Mouse (Mus musculus) heart, postnatal 4 days (tissue): ENCODE results near the gene Copz2. TPM values are rescaled to one million over a fixed set of nuclear protein-coding genes. Genes with fewer than 3 reads are reported as not detected.
"Not testable (repeated sequence)": the region's sequence is repeated elsewhere in the genome, so short reads cannot be mapped to it uniquely, and the experiment has no call there.

Experiments used
- DNase-seq: peaks from one replicate; pipeline ENCODE4 v3.0.0; 2021
- total RNA-seq, 2 experiments: library from RNA; stranded (reverse); gene quantifications; 2 replicates each; pipeline ENCODE4 v1.2.3; 2021

Gene Copz2
- 10 to 100 TPM; 51.2 to 52.7 TPM for total RNA-seq

DNA sequence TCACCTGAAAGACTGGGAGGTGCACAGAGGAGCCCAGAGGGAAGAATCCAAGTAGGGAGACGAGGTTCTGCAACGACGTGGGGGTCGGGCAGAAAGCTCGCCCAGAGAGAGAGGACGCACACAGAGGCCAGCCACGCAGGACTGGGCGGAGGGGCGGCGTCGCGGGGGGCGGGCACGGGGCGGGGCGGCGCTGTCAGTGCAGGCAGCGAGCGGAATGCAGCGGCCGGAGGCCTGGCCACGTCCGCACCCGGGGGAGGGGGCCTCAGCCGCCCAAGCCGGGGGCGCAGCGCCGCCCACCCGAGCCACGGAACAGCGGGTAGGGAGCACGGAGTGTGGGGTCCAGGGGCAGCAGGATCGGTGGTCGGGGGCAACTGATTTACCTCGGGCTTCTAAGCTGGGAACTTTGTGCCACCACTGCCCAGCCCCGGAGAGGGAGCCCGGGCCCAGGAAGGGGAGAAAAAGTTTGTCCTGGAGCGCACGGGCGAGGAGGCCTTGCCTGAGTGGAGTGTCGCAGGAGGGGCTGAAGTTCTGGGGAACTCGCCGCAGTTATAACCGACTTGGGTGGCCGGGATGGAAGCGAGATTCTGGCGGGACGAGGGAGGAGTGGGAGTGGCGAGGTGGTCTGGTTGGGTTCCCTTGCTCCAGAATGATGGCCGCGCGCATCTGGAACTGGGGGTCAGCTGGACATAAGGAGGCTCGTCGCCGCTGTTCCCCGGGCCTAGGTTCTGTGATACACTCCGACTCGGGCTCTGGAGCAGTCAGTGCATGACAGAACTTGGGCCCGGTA lies at the start of gene Copz2:
Gene Copz2, plus strand, starts transcription at position 190 of the 787 bp plus-strand sequence.
- peak; percentile 70 for DNase-seq

DNA sequence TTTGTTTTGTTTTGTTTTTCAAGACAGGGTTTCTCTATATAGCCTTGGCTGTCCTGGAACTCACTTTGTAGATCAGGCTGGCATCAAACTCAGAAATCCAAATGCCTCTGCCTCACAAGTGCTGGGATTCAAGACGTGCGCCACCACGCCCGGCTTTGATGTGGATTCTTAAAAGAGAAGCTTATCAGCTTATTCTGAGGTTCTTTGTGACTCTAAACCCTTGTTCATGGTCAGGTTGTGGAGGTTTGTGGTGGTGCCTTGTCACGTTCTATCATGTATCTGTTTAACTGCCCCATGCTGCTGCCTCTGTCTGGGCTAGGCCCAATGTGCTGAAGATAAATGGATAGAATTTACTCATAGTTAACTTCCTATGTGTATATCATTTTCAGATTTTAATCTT lies 44.1 kb upstream of the Copz2 start:
- no peak for DNase-seq

DNA sequence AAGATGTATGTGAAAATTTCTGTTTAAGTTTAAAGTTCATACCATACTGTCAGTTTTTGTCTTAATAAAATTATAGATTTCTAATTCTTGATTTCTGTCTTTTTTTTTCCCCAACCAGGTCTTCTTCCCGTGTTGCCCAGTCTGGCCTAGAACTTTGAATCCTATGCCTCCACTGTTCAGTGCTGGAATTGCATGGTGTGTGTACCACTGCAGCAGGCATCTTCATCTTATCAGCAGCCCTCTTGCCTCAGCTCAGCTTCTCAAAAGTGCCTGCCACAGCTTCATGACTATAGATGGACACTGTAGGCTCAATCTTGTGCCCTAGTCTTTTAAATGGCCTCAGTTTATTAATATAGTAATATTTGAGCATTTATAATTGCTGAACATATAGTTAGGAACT lies 41.6 kb upstream of the Copz2 start:
- DNase-seq = no peak

DNA sequence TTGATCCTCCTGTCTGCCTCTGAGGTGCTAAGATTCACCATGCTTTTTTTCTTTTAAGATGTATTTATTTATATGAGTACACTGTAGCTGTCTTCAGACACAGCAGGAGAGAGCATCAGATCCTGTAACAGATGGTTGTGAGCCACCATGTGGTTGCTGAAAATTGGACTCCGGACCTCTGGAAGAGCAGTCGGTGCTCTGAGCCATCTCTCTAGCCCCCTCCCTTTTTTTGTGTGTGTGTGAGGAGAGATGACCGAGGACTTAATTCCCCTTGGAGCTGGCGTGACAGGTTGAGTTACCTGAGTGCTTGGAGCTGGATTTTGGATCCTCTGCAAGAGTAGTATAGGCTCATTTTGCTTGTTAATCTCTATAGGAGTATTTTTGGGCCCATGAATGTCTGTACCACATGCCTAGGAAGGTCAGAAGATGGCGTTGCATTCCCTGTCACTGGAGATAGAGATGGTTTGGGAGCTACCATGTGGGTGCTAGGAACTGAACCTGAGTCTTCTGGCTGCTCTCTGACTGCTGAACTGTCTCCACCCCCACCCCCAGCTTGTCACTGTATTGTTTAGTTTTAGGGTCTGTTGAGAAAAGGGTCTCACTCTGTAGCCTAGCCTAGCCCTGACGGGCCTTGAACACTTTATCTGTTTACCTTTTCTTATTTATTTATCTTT lies 40.0 kb upstream of the Copz2 start:
- no peak for DNase-seq

DNA sequence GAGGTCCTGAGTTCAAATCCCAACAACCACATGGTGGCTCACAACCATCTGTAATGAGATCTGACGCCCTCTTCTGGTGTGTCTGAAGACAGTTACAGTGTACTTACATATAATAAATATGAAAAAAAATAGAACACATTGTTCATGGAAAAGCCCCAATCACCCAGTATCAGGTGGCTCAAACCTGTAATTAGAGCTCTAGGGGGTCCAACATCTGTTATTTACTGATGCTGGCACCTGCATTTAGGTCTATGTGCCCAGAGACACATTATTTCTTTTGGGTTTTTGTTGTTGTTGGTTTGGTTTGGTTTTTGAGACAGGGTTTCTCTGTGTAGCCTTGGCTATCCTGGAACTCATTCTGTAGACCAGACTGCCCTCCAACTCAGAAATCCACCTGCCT lies 38.5 kb upstream of the Copz2 start:
- not testable (repeated sequence) for DNase-seq

DNA sequence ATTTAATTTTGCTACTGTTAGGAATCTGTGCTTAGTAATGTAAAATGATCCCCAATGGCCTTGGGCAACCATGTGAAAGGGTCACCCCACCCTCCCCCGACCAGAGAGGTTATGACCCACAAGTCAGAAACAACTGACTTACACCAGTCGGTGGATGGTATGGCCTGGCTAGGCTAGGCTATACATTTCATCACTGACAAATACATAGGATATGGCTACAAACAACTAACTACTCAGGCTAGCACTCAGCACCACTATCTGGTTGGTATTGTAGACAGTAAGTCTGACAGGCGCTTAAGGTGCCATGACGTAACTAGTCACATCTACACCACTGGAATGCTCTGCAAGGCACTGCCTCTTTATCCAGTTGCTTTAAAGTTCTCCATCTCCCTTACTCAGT lies 36.2 kb upstream of the Copz2 start:
- DNase-seq = no peak

DNA sequence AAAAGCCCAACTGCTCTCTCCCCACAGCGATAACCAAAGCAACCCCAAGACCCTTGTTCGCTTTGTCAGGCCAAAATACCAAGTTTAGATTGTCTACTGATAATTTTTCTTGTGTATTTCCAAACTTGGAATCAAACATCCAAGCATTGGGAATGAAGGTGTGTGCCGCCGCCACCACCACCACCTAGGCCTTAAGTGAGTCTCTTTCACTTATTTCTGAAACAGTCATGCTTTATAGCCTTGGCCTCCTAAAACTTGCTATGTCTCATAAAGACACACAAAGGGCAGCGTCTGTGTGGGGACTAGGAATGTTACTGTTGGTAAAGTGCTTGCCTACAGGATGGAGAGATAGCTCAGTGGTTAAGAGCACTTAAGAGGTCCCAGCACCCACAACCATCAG lies 35.8 kb upstream of the Copz2 start:
- no peak for DNase-seq

DNA sequence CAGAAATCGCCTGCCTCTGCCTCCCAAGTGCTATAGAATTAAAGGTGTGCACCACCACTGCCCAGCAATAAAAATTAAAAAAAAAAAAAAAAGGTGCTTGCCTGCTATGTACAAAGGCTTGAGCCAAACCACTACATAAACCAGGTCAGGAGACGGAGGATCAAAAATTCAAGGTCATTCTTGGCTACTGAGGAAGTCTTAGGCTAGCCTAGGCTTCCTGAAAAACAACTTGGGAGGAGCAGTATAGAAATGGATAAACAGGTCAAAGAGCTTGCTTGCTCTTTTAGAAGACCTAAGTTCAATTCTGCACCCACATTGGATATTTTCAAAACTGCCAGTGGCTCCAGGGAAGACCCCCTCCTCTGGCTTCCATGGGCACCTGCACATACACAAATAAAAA lies 35.2 kb upstream of the Copz2 start:
- no peak for DNase-seq

DNA sequence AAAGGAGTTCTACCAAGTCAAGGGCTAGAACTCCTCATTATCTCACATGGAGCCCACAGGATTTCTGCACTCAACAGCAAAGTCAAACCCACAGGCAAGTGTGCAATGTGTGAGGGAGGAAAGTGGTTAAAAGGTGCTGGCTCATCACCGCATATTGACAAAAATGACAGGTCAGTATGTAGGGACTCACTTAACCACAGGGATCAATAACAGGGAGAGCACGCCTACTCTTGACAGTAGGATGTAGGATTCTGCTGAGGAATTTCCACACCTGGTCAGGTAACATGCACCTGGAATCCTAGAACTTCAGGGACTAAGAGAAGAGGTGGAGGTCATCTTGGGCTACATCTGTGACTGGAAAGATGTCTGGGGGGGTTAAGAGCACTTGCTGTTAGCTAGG lies 33.8 kb upstream of the Copz2 start:
- DNase-seq = no peak

DNA sequence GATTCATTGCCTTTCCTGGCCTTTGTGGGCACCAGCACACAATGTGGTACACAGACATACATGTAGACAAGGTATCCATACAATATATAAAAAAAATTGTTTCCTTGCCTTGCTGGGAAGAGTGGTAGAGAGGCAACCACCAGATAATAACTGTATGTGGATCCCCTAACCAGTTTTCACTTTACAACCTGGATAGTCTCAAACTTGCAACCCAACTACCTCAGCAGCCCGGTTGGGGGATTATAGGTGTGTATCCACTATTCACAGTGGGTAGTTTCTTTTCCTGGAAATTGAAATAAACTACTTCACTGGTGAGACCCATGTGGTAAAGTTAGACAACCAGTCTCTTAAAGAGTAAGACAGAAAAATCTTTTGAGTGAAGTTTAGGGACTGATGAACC lies 33.2 kb upstream of the Copz2 start:
- no peak for DNase-seq

DNA sequence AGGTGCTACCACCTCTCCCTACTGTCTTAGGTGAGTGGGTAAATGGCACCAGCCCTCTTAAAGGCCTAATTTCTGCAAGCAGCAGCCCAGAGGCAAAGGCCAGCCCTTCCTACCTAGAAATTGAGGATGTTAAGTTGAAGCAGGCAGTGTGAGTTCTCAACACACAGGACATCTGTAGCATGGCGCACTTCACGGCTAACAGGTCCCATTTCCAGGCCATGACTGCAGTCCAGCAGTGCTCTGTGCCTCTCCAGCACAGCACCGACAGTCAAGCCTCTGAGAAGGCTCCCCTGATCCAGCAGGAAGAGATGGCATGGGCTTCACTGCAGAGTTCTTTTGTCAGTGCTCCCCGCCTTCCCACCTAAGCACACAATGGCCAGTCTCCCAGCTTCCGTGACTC lies 32.7 kb upstream of the Copz2 start:
- no peak for DNase-seq

DNA sequence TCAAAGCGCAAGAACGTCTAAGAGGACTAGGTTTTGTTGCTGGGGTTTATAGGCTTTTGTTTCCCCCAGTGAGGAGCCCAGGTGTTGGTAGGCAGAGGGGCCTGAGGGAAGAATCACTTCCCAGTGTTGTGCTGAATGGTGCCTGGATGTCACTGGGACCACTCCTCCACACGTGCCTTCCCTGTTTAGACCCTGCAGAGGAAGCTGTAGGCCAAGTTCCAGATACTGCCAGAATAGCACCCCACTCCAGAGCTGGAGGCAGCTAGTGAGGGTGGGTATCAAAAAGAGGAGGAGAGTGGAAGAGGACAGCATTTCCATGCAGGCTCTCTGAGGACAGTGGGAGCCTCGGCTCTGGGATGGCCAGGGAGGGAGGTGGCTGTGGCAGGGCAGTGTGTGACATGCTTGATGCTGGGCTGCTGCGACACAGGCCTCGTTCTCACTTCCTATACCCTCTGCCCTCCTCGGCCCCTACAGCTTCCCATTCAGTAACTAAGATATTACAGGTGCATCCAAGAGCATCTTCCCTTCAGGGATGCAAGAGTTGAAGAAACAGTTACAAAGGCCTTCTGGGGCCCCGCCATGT lies 31.5 kb upstream of the Copz2 start:
- no peak for DNase-seq

DNA sequence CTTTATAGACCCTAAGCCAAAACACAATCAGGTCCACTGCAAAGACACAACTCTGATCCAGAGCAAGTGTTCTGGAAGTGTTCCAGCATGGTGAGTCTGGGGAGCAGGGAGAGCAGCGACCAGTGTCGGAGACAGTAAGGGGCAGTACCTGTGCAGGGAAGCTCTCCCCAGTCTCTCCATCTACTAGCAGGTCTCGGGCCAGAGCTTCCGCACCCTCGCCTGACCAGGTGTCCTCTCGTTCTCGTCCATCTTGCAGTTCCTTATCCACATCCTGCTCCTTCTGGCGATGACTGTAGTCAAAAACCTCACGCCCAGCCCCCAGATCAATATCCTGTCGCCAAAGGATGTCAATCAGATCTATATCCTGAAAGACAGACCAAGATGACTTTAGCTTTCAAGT lies 27.7 kb upstream of the Copz2 start:
- DNase-seq = no peak

DNA sequence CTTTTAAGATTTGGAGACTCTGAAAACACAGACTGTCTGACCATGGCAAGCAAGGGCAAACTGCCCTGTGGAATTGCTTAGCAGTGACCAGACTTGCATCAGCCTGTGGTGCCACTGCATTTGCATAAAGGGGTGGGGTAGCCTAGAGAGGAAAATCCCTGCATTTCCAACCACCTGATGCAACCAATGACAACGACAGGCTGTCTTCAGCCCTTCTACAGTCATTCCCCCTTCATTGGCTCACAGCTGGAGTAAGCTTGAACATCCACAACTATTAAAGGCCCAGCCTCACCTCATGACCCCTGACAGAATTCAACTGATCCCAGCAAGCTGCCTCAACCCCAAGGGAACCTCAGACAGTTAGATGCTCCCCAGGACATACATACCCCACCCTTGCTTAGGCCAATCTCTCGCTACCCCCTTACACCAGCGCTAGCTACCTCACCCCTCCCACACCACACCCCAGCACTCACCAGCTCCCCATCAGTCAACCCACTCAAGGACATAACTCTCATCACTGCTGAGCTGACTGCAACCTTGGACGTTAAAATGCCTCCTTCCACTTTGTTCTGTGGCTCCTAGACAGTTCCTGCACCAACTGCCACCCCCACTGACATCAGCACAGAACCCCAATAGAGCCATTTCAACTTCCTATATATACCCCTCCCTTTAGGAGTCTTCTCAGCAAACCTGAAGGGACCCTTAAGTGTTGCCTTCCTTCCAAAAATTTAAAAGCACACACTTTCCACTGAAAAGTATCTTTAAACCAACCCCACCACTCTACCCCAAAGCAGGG lies 26.8 kb upstream of the Copz2 start:
- no peak for DNase-seq

DNA sequence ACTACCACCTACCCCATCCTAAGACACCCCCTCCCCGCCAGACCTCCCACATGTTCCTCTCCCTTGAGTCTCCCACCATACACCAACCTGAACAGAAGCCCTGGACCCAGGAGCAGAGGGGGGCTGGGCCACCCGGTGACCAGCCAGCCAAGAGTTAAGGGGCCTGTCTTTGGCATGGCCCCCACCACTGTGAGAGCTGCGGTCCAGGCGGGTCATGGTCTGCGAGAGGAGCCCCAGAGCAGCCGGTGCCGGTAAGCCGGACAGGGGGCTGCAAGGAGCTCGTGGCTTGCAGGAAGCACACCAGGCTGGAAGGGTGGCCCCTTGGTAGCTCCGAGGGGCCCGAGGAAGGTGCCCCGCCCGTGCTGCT lies 26.2 kb upstream of the Copz2 start:
- no peak for DNase-seq

DNA sequence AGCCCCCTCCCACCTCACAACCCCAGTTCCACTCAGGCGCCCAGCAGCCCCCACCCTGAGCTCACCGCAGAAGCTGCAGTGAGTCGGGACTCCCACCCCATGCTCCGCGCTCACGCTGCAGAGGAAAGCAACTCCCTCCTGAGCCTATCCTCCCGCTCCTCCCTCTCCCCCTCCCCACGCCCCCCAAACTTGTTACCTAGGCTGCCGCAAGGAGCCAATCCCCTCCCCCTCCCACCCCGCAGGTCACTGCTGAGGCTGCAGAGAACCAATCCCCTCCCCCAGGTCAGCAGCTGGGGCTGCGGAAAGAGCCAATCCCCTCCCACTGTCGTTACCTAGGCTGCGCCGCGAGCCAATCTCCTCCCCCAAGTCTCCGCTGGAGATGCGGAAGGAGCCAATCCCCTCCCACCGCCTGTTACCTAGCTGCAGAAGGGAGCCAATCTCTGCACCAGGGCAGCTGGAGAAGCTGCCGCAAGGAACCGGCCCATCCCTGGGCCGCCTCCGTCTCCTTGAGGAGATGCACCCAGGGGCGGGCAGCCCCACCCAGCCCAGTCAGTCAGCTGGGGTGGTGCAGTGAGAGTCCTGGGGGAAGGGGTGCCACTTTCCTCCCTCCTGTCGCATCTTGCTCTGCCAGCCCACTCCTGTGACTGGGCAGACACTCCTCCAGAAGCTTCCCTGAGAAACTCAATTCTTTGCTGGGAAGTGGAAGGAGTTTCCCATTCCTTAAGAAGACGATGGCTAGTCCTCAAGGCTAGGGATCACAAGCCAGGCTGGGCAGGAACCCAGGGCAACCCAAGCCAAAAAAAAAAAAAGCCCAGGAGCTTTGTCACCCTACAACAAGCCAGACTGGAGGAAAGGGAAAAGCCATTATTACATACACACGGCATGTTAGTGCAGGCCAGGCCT lies 25.5 kb upstream of the Copz2 start:
- peak; percentile 85 for DNase-seq

DNA sequence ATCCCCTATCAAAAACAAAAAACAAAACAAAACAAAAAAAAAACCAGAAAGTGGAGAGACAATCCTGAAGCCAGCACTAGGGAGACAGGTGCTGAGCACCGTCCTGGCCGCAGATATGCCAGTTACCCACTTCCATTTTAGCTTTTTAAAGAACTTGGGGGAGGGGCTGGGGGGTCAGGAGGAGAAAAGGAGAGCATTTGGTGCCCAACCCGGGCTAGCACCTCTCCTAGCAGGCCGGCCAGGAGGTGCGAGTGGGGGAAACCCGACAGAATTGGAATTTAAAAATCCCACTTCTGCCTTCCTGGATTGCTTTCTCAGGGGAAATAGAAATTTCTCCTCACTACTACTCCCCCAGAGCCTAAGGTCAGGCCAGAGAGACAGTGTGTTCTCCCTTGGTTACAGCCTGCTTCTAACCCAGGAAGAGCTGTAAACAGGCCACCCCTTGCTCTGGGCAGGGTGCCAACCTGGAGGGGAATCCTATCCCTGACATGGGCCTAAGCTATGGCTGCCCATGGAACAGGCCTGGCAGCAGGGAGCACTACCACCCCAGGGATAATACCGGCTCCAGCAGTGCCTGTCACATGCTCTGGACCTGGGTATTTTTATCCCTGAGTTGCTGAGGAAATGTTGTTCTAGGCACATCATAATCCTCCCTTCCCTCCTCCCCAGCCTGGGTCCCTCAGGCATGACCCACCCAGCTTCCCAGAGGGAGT lies 24.7 kb upstream of the Copz2 start:
- peak; percentile 90 for DNase-seq

DNA sequence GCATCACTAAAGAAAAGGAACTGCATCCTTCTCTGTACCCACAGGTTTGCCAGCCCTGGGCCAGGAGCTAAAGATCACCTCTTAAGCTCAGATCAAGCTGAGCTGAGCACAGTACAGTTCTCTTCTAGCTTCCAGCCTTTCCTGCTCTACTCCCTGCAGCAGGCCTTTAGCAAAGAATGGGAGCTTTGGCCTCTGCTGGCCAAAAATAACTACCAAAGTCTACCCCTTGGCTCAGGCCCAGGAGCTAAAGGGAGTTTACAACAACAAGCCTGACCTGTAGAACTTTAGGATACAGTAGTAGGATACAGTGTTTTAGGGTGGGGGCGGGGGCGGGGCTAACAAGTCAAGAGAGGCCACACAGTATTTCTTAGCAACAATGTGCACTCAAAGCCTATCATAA lies 23.2 kb upstream of the Copz2 start:
- DNase-seq = peak; percentile 66

DNA sequence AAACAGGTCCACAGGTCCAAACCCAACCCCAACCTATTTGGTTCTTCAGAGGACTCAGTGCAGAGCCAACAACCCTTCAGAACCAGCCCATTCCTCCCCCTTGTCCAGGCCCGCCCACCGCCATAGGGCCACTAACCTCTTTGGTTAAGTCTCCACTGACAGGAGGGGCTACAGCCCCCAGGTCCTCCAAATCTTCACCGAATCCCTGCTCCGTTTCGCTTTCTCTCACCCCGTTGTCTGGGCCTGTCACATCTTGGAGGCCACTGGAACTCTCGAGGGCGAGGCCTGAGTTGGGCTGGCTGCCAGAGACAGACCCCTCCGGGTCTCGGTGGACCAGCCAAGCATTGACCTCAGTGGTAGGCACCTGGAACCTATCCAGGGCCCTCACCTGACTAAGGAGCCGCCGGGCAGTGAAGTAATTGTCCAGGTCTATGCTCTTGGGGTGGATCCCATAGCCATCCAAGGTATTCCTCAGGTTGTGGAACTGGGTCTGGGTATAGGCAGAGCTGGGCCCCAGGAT lies 22.5 kb upstream of the Copz2 start:
- DNase-seq = peak; percentile 33

DNA sequence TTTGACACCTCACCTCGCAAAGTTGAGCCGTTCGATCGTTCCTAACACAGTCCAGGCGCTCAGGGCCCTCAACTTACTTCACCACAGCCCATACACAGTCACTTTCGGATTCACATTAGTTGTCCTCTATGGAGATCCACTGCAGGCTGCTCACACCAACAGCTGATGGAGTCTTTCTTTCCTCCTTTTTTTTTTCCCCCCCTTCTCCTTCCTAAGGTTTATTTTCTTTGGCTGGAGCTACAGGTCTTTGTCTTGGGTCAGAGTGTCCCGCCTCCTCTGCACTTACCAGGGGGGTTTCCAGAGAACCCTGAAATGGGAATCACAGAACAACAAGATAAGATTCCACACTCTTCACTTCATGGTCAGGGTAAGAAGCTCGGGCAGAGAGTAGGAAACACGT lies 21.8 kb upstream of the Copz2 start:
- DNase-seq = no peak

DNA sequence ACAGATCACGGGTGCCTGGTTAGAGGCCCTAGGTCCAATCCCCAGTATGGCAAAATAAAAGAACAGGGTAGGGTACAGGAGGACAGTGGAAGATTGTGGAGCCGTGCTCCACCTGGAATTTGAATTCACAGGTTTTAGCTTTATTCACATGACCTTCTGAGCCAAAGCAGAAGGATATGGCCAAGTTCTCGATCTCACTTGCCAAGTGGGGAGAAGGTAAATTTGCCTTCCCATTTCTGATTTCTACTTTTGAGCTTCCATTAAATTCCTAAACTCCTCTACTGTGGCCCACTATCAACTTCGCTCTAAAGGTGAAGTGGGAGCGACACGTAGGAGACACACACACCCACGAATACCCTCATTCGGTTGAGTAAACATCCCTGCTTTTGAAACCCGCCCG lies 20.8 kb upstream of the Copz2 start:
- no peak for DNase-seq
